Mouse (Mus musculus) heart, postnatal 0 days (tissue): ENCODE measurements around the gene Baiap2.

Experiments
- CTCF ChIP-seq: IDR thresholded peaks from 2 replicates; pipeline ENCODE4 v1.5.1; 2016; ENCODE audit warnings: antibody characterized with exemption, control low read depth, low read depth
- EP300 ChIP-seq: IDR thresholded peaks from 2 replicates; pipeline ENCODE4 v1.6.1; 2016; ENCODE audit warnings: antibody characterized with exemption, low read depth

DNA sequence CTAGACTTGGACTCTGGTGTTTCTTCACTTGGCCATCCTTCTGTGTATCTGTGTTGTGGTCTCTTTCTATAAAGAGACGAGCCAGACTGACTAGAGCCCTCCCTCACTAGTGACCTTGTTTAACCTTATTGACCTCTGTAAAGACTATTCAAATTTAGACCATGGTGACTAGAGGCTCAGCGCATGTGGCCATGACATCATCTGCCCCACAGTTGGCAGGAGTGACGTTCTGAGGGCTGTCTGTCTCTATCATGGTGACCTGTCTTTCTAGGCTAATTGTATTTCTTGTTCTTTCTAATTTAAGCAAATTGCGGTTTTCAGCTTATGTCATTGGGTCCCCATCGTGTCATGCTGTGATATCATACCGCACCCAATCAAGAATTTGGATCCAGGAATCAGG, 8.8 kb downstream of the Baiap2 start:
- no peak for TF ChIP-seq CTCF
- TF ChIP-seq EP300 = no peak
